Mouse (Mus musculus): ENCODE measurements at regions not wholly inside any gene's neighbourhood (a gene's known extent, or its start where the extent isn't known, plus 50 kb on each side); places are given as distances from the start of the nearest gene placed in this dataset.
A peak's percentile ranks its signal among the peaks of the same experiment; 100 is the strongest.

DNA sequence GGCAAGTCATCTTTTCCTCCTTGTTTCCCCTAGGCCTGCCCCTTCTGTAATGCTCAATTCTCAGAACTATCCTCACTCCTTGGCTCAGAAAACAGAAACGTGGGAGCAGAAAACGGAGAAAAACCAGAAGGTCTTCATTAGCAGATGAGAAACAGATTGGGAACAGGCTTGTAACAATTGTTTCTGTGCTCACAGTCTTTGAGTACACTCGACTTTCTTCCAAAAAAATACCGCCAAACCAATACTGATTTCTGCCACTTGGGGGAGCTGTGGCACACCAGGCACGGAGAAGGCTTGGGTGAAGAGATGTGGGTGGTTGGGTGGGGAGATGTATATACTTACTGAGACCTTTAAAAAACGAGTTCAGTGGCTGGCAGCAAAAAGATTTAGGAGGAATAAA is 80.8 kb upstream of the 4930583I09Rik start:
- peak; percentile 36 for DNase-seq

- no peak for DNase-seq
Measured at GRCm38 (mm10) chr17:64915708-64916107, 79.8 kb upstream of the 4930583I09Rik start.

- no peak for DNase-seq
Measured at GRCm38 (mm10) chr17:64915025-64915424, 79.2 kb upstream of the 4930583I09Rik start.

DNA sequence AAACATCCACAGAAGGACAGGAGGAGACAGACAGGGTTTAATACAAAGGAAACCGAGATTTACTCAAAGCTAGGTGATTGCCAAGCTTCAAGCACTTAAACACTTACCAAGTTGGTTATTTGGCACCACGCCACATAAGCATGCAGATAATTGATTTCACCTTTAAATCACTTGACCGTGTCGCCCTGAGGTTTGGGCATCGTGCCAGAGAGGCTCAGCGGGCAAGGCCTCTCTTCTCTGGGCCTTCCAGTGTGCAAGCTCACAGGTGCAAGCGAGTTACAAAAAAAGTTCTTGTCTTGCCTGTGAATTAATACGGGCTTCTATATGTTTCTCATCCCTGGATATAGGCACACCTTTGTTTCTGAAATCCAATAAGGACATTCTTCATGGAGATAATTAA is 78.4 kb upstream of the 4930583I09Rik start:
- DNase-seq: no peak

DNA sequence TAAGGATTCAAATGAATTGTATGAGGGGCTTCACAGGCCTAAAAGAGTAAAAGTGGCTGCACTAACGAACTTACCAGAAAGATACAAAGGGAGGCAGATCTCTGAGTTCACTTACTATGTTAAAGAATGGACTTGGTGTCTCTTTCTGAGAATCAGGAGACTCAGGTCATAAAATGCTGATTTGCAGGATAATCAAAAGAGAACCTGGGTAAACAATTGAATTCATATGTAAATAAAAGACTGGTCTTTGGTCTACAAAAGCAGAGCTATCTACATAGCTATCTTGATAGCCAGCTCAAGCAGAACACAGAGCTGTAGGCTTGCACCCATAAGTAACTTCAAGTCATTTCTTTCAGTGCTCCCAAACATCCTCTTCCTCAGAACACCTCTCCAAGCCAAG is 72.8 kb upstream of the 4930583I09Rik start:
- no peak for DNase-seq

GRCm38 (mm10) chr17:64901721-64902623 is 66.1 kb upstream of the 4930583I09Rik start:
- no peak for DNase-seq

DNA sequence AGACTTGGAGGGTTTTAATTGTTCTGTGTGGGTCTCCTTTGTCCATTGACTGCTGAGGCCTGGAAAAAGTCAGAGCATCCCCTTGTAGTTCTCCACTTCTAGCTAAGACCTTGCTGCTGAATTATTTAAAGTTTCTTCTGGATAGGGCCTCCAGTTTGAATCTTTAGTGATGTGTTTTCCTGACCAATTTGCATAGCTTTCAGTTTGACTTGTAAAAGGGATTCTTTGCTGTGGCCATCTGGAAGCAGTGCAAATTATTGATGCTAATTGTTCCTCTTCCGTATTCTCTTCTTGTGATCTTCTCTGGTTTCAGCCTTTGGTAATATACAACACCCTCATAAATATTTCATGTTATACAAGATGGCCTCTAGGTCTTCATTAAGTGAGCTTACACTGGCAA is 61.6 kb upstream of the 4930583I09Rik start:
- no peak for DNase-seq

DNA sequence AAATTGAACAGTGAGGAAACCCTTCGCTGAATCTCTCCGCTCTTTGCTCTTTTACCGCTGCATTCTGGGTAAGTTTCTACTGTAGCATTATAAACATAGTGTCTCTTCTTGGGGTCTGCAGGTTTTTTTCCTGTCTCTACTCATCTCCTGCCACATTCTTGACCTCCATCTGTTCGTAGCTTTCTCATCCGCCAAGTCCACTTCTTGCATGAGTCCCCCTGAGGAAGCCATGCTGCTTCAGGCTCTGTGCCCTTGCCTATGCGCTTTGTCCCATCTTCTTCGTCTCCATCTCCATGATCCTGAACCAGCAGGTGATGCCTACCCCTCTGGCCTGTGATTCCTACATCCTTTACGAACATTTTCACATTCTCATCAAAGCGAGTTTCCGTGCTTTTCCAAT is 60.0 kb upstream of the 4930583I09Rik start:
- no peak for DNase-seq

DNA sequence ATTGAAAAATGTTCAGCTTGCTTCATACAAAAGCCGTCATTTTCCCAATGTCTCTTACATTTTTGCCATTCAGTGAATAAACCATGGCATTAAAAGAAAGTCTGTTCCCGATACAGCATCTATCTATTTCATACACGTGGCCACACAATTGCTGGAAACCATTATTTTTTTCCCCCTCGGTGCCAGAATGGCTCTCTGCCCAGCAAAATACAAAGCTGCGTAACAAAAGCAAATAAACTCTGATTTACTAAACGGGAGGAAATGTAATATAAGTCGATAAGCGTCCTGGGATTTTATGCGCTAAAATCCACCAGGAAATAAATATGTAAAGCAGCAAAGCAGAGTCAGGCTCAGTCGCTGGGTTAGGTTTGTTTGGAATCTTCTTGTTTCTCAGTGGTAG is 59.6 kb upstream of the 4930583I09Rik start:
- DNase-seq: no peak

GRCm38 (mm10) chr17:64893182-64893902 is 57.5 kb upstream of the 4930583I09Rik start:
- DNase-seq: no peak

Data from gastrocnemius, postnatal 10 days (tissue).